Mouse (Mus musculus) embryonic facial prominence, embryonic 15.5 days (tissue): ENCODE results near the gene St5. TPM values are rescaled to one million over a fixed set of nuclear protein-coding genes. Genes with fewer than 3 reads are reported as not detected.
A peak's percentile ranks its signal among the peaks of the same experiment; 100 is the strongest.

Experiments used
- ATAC-seq: fragments of 200-750 bp; cut with Nextera tagmentation; 2 replicates; pipeline ENCODE4 v1.8.0; 2017; ENCODE audit warnings: low read depth, moderate TSS enrichment; ENCODE audit not compliant: insufficient number of reproducible peaks, low FRiP score, low TSS enrichment
- H3K27ac ChIP-seq: fragments of 300-500 bp; sonication (generic); replicated peaks from 2 replicates; pipeline ENCODE4 v1.5.1; 2015; ENCODE audit warnings: mild to moderate bottlenecking, inconsistent platforms
- H3K27me3 ChIP-seq: fragments of 300-500 bp; sonication (generic); 2 replicates; pipeline ENCODE4 v1.6.1; 2015; ENCODE audit warnings: inconsistent platforms
- H3K36me3 ChIP-seq: fragments of 300-500 bp; sonication (generic); 2 replicates; pipeline ENCODE4 v1.6.1; 2015; ENCODE audit warnings: mild to moderate bottlenecking, inconsistent platforms
- H3K4me1 ChIP-seq: fragments of 300-500 bp; sonication (generic); 2 replicates; pipeline ENCODE4 v1.6.1; 2015; ENCODE audit warnings: inconsistent platforms
- H3K4me2 ChIP-seq: fragments of 300-500 bp; sonication (generic); replicated peaks from 2 replicates; pipeline ENCODE4 v1.6.1; 2015; ENCODE audit warnings: mild to moderate bottlenecking, inconsistent platforms
- H3K4me3 ChIP-seq: fragments of 300-500 bp; sonication (generic); replicated peaks from 2 replicates; pipeline ENCODE4 v1.5.1; 2015; ENCODE audit warnings: mild to moderate bottlenecking, inconsistent platforms
- H3K9ac ChIP-seq: fragments of 300-500 bp; sonication (generic); 2 replicates; pipeline ENCODE4 v1.6.1; 2015; ENCODE audit warnings: inconsistent platforms
- H3K9me3 ChIP-seq: fragments of 300-500 bp; sonication (generic); replicated peaks from 2 replicates; pipeline ENCODE4 v1.6.1; 2016; ENCODE audit warnings: inconsistent platforms
- WGBS: fragments of 180-500 bp; shearing (Covaris S2); methylation state at CpG from one replicate; pipeline ENCODE4 v1.1.7; 2015; 5-methylcytosine and 5-hydroxymethylcytosine counted together
- polyA plus RNA-seq: library from polyadenylated mRNA; unstranded; fragments of >200 nt; fragmentation: Nextera tagmentation; extraction: Ambion mirVana; gene quantifications from 2 replicates; pipeline ENCODE4 v1.2.1, GENCODE M21; 2015

St5 gene
- polyA plus RNA-seq, 1 experiment from 2014 or later, result 52.4 TPM

- no peaks in the 10 kb centered on the region for H3K27me3 ChIP-seq
- no peaks in the 10 kb centered on the region for H3K36me3 ChIP-seq
- no peaks in the 10 kb centered on the region for H3K9me3 ChIP-seq
- no peak overlapping the region for H3K4me3 ChIP-seq
- no peak overlapping the region for H3K4me2 ChIP-seq
- WGBS, result 76% methylated on average over 5 of the region's 5 CpGs
- no peak overlapping the region for H3K27ac ChIP-seq
- no peak for ATAC-seq
- no peak overlapping the region for H3K9ac ChIP-seq
- H3K4me1 ChIP-seq, result peaks cover 14% of the 10 kb centered on the region
Observed at GRCm38 (mm10) chr7:109666664-109667063, 36.7 kb downstream of the St5 start.

- H3K9me3 ChIP-seq, result no peaks in the 10 kb centered on the region
- H3K9ac ChIP-seq, result no peak overlapping the region
- H3K27ac ChIP-seq, result no peak overlapping the region
- H3K27me3 ChIP-seq, result no peaks in the 10 kb centered on the region
- ATAC-seq, result no peak
- no peaks in the 10 kb centered on the region for H3K36me3 ChIP-seq
- H3K4me3 ChIP-seq, result no peak overlapping the region
- H3K4me1 ChIP-seq, result no peaks in the 10 kb centered on the region; the same call in 1 of the 2 replicates
- H3K4me2 ChIP-seq, result no peak overlapping the region
- 52% methylated on average over 4 of the region's 4 CpGs for WGBS
Observed at GRCm38 (mm10) chr7:109662626-109663025, 40.8 kb downstream of the St5 start.

- no peaks in the 10 kb centered on the region; the same call in 1 of the 2 replicates for H3K4me1 ChIP-seq
- no peaks in the 10 kb centered on the region for H3K27me3 ChIP-seq
- no peak overlapping the region for H3K9ac ChIP-seq
- no peaks in the 10 kb centered on the region for H3K36me3 ChIP-seq
- WGBS, result 93% methylated on average over 2 of the region's 2 CpGs
- no peak overlapping the region for H3K4me3 ChIP-seq
- H3K27ac ChIP-seq, result no peak overlapping the region
- H3K9me3 ChIP-seq, result no peaks in the 10 kb centered on the region
- no peak for ATAC-seq
- H3K4me2 ChIP-seq, result no peak overlapping the region
Observed at GRCm38 (mm10) chr7:109659278-109659677, 44.1 kb downstream of the St5 start.

- no peaks in the 10 kb centered on the region for H3K36me3 ChIP-seq
- H3K9ac ChIP-seq, result no peak overlapping the region
- no peak for ATAC-seq
- no peak overlapping the region for H3K4me3 ChIP-seq
- H3K4me2 ChIP-seq, result no peak overlapping the region
- H3K9me3 ChIP-seq, result no peaks in the 10 kb centered on the region
- no peak overlapping the region for H3K27ac ChIP-seq
- no peaks in the 10 kb centered on the region for H3K4me1 ChIP-seq
- 54% methylated on average over 6 of the region's 6 CpGs for WGBS
- no peaks in the 10 kb centered on the region for H3K27me3 ChIP-seq
Observed at GRCm38 (mm10) chr7:109657884-109658283, 45.5 kb downstream of the St5 start.

GRCm38 (mm10) chr7:109654871-109655270 lies 48.5 kb downstream of the St5 start:
- 80% methylated on average over 5 of the region's 5 CpGs for WGBS
- no peak for ATAC-seq
- H3K36me3 ChIP-seq, result no peaks in the 10 kb centered on the region
- no peaks in the 10 kb centered on the region for H3K9me3 ChIP-seq
- no peak overlapping the region for H3K4me2 ChIP-seq
- H3K4me1 ChIP-seq, result no peaks in the 10 kb centered on the region
- no peak overlapping the region for H3K4me3 ChIP-seq
- no peak overlapping the region for H3K9ac ChIP-seq
- H3K27ac ChIP-seq, result no peak overlapping the region
- no peaks in the 10 kb centered on the region for H3K27me3 ChIP-seq

GRCm38 (mm10) chr7:109648812-109649594 lies 54.4 kb downstream of the St5 start:
- WGBS, result 74% methylated on average over 10 of the region's 10 CpGs
- no peaks in the 10 kb centered on the region for H3K27me3 ChIP-seq
- H3K36me3 ChIP-seq, result no peaks in the 10 kb centered on the region
- no peak for ATAC-seq
- no peak overlapping the region for H3K4me3 ChIP-seq
- H3K4me1 ChIP-seq, result no peaks in the 10 kb centered on the region
- no peak overlapping the region for H3K27ac ChIP-seq
- H3K9ac ChIP-seq, result no peak overlapping the region
- no peaks in the 10 kb centered on the region for H3K9me3 ChIP-seq
- H3K4me2 ChIP-seq, result no peak overlapping the region

GRCm38 (mm10) chr7:109646574-109646973 lies 56.8 kb downstream of the St5 start:
- Histone ChIP-seq H3K27ac (no peak overlapping the region), H3K4me2 (no peak overlapping the region), H3K36me3 (no peaks in the 10 kb centered on the region), H3K4me1 (peaks cover 11% of the 10 kb centered on the region), H3K27me3 (no peaks in the 10 kb centered on the region), H3K9ac (no peak overlapping the region), H3K4me3 (no peak overlapping the region), H3K9me3 (no peaks in the 10 kb centered on the region)
- ATAC-seq, result no peak
- WGBS, result 23% methylated on average over 3 of the region's 3 CpGs

- WGBS, result 96% methylated on average over 18 of the region's 18 CpGs
- no peak for ATAC-seq
- H3K4me1 ChIP-seq, result peaks cover 19% of the 10 kb centered on the region
Observed at GRCm38 (mm10) chr7:109643305-109643994, 60.0 kb downstream of the St5 start.

GRCm38 (mm10) chr7:109641963-109642362 lies 61.4 kb downstream of the St5 start:
- Histone ChIP-seq H3K9ac (no peak overlapping the region), H3K4me2 (no peak overlapping the region), H3K4me1 (peaks cover 29% of the 10 kb centered on the region), H3K27ac (no peak overlapping the region), H3K4me3 (no peak overlapping the region), H3K9me3 (no peaks in the 10 kb centered on the region), H3K36me3 (no peaks in the 10 kb centered on the region), H3K27me3 (no peaks in the 10 kb centered on the region)
- ATAC-seq, result no peak
- 6% methylated on average over 1 of the region's 1 CpGs for WGBS

More at GRCm38 (mm10) chr7:109643305-109643994, 60.0 kb downstream of the St5 start:
- Histone ChIP-seq H3K36me3 (no peaks in the 10 kb centered on the region), H3K27me3 (no peaks in the 10 kb centered on the region), H3K4me2 (no peak overlapping the region), H3K9me3 (no peaks in the 10 kb centered on the region), H3K27ac (no peak overlapping the region), H3K9ac (no peak overlapping the region), H3K4me3 (no peak overlapping the region)

GRCm38 (mm10) chr7:109641102-109641501 lies 62.3 kb downstream of the St5 start:
- no peak overlapping the region for H3K9ac ChIP-seq
- H3K36me3 ChIP-seq, result no peaks in the 10 kb centered on the region
- no peak overlapping the region for H3K4me2 ChIP-seq
- peaks cover 29% of the 10 kb centered on the region for H3K4me1 ChIP-seq
- H3K27me3 ChIP-seq, result no peaks in the 10 kb centered on the region
- H3K9me3 ChIP-seq, result no peaks in the 10 kb centered on the region
- no peak overlapping the region for H3K4me3 ChIP-seq
- ATAC-seq, result no peak
- WGBS, result 32% methylated on average over 8 of the region's 8 CpGs
- H3K27ac ChIP-seq, result no peak overlapping the region

GRCm38 (mm10) chr7:109637391-109637790 lies 66.0 kb downstream of the St5 start:
- WGBS, result 28% methylated on average over 5 of the region's 5 CpGs
- Histone ChIP-seq H3K9me3 (no peaks in the 10 kb centered on the region), H3K27ac (peak overlapping the region; percentile 52), H3K4me1 (peaks cover 28% of the 10 kb centered on the region), H3K4me2 (no peak overlapping the region), H3K27me3 (no peaks in the 10 kb centered on the region), H3K4me3 (no peak overlapping the region), H3K9ac (no peak overlapping the region), H3K36me3 (no peaks in the 10 kb centered on the region)
- ATAC-seq, result 0 out of 2 replicates have a peak, but pooled peaks have one; percentile 31
